Mouse (Mus musculus): ENCODE measurements around the gene Gm28038. TPM values are rescaled to one million over a fixed set of nuclear protein-coding genes. Genes with fewer than 3 reads are reported as not detected.

Gm28038 gene
- polyA plus RNA-seq, 1 experiment from 2014 or later: not detected

DNA sequence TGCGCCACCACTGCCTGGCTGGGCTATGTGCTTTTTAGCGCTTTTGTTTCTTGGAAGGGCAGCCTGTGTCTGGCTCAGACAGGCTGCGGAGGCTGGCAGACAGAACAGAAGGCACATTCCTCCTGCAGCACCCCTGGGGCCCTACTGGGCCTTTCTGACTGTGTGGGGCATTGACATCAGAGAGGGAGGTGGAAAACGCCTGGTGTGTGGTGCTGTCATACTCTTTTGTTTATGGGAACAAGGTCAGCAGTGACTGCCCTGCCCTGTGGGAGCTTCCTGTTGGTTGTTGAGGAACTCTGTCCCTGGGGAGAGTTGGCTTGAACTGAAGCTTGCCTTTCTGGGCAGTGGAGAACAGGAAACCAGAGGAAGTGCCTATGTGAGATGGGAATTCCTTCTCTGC, 38.3 kb upstream of the Gm28038 start:
- WGBS: 45% methylated on average over 4 of the region's 4 CpGs
- no peak overlapping the region for H3K4me2 ChIP-seq (ENCODE audit: low read length)
- peaks cover 14% of the 10 kb centered on the region for H3K4me1 ChIP-seq (ENCODE audit: control insufficient read depth, insufficient read depth, low read length)
- peaks cover 54% of the 10 kb centered on the region for H3K36me3 ChIP-seq (ENCODE audit: control insufficient read depth, insufficient read depth, low read length)
- H3K27me3 ChIP-seq (ENCODE audit: control insufficient read depth, insufficient read depth, low read length): no peaks in the 10 kb centered on the region
- ATAC-seq (ENCODE audit: low FRiP score, low TSS enrichment) (no peak), DNase-seq (peak; percentile 33)
- H3K9me3 ChIP-seq (ENCODE audit: control insufficient read depth, low read length): no peaks in the 10 kb centered on the region
- no peak overlapping the region for H3K9ac ChIP-seq (replicated peaks; ENCODE audit: low read length)
- no peak overlapping the region for H3K4me3 ChIP-seq (replicated peaks; ENCODE audit: low read depth, low read length)
- no peak overlapping the region for H3K27ac ChIP-seq (replicated peaks; ENCODE audit: low read depth, low read length)

DNA sequence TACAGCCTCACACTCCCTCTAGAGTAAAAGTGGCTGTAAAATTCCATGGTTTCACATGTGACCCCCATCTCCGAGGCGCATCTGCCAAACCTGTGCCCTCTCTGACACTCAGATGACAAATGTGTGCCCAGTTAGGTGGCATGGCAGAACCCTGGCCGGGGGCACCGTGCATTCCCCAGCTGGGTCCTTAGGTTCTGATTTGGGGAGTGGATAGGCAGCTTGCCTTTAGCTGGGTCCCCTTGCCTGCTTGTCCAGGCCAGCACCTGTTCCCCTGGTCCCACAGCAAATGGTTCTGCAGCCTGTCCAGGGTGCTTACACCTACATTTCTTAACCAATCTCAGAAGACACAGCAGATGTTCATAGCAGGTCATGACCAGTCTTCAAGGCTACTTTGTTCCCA, 37.5 kb upstream of the Gm28038 start:
- H3K4me1 ChIP-seq (ENCODE audit: control insufficient read depth, insufficient read depth, low read length): peaks cover 14% of the 10 kb centered on the region
- peaks cover 60% of the 10 kb centered on the region for H3K36me3 ChIP-seq (ENCODE audit: control insufficient read depth, insufficient read depth, low read length)
- H3K9me3 ChIP-seq (ENCODE audit: control insufficient read depth, low read length): no peaks in the 10 kb centered on the region
- no peak overlapping the region for H3K4me3 ChIP-seq (replicated peaks; ENCODE audit: low read depth, low read length)
- no peaks in the 10 kb centered on the region for H3K27me3 ChIP-seq (ENCODE audit: control insufficient read depth, insufficient read depth, low read length)
- no peak overlapping the region for H3K4me2 ChIP-seq (ENCODE audit: low read length)
- DNase-seq: no peak
- no peak overlapping the region for H3K27ac ChIP-seq (replicated peaks; ENCODE audit: low read depth, low read length)
- no peak overlapping the region for H3K9ac ChIP-seq (replicated peaks; ENCODE audit: low read length)
- ATAC-seq (ENCODE audit: low FRiP score, low TSS enrichment): no peak
- 96% methylated on average over 4 of the region's 4 CpGs for WGBS

DNA sequence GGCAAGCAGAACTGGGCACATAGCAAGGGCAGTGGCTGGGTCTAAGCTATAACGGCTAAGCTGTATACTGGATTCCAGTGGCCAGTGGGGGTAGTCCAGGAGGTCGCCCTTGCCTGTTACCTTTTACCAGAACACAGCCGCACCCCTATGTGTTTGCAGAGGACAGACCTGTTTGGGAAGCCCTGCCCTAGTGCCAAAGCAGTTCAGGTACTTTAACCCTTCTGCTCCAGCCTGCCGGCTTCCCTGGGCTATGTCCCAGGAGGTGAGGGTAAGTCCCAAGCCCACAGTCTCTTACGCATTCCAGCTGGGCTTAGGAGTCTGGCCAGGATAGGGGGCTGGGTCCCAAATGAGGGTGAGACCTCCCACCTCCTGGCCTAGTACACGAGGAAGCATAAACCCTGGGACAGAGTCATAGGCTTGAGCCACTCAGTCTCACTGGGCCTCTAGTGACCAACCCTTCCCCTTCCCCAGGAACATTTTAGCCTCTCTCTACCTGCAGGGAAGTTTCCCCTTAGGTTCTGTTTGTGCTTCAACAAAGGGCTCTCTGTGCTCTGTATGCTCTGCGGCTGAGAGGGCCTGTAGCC, 36.2 kb upstream of the Gm28038 start:
- no peak overlapping the region for H3K4me2 ChIP-seq (ENCODE audit: low read length)
- no peak for DNase-seq
- no peak overlapping the region for H3K9ac ChIP-seq (replicated peaks; ENCODE audit: low read length)
- H3K4me1 ChIP-seq (ENCODE audit: control insufficient read depth, insufficient read depth, low read length): peaks cover 1% of the 10 kb centered on the region; the same call in 1 of the 2 replicates
- no peaks in the 10 kb centered on the region for H3K9me3 ChIP-seq (ENCODE audit: control insufficient read depth, low read length)
- H3K27ac ChIP-seq (replicated peaks; ENCODE audit: low read depth, low read length): no peak overlapping the region
- no peak for ATAC-seq (ENCODE audit: low FRiP score, low TSS enrichment)
- no peaks in the 10 kb centered on the region for H3K27me3 ChIP-seq (ENCODE audit: control insufficient read depth, insufficient read depth, low read length)
- no peak overlapping the region for H3K4me3 ChIP-seq (replicated peaks; ENCODE audit: low read depth, low read length)
- H3K36me3 ChIP-seq (ENCODE audit: control insufficient read depth, insufficient read depth, low read length): peaks cover 73% of the 10 kb centered on the region
- 83% methylated on average over 7 of the region's 7 CpGs for WGBS

DNA sequence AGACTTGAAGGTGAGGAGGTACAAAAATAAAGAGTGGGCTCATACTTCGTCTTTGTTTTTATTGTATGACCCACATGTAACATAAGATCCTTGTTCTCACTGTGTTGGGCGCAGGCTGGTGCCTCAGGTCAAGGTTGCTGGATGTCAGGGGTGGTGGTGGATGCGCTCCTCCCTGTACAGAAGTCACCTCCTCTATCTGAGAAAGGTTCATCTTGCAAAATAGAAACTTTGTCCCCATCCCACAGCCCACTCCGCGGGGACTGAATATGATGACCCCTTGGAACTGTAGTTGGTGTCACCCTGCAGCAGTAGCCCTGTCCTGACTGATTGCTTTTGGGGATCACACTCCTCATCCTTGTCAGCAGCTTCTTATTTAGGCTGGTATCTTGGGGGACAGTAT, 33.8 kb upstream of the Gm28038 start:
- no peak overlapping the region for H3K27ac ChIP-seq (replicated peaks; ENCODE audit: low read depth, low read length)
- H3K4me3 ChIP-seq (replicated peaks; ENCODE audit: low read depth, low read length): no peak overlapping the region
- H3K9ac ChIP-seq (replicated peaks; ENCODE audit: low read length): no peak overlapping the region
- peaks cover 69% of the 10 kb centered on the region for H3K36me3 ChIP-seq (ENCODE audit: control insufficient read depth, insufficient read depth, low read length)
- ATAC-seq (ENCODE audit: low FRiP score, low TSS enrichment) (no peak), DNase-seq (no peak)
- H3K4me2 ChIP-seq (ENCODE audit: low read length): no peak overlapping the region
- H3K4me1 ChIP-seq (ENCODE audit: control insufficient read depth, insufficient read depth, low read length): no peaks in the 10 kb centered on the region
- 96% methylated on average over 5 of the region's 5 CpGs for WGBS
- no peaks in the 10 kb centered on the region for H3K9me3 ChIP-seq (ENCODE audit: control insufficient read depth, low read length)
- no peaks in the 10 kb centered on the region for H3K27me3 ChIP-seq (ENCODE audit: control insufficient read depth, insufficient read depth, low read length)

DNA sequence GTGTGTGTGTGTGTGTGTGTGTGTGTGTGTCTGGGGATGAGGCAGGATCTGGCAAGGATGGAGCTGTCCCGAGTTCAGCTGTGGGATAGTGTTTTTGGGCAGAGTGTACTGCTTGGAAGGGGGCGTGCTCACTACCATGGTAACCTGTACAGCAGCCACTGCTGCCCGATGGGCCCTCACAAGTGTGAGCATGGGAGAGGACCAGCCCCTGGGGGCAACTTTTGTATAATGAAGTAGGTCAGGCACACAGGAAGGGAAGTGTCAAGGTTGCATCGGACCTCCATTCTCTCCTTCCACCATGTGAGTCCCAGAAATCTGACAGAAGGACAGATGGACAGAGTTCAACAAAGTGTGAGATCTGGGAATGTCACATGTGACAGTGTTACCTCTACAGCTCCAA, 33.2 kb upstream of the Gm28038 start:
- Histone ChIP-seq H3K4me1 (ENCODE audit: control insufficient read depth, insufficient read depth, low read length) (no peaks in the 10 kb centered on the region), H3K9ac (replicated peaks; ENCODE audit: low read length) (no peak overlapping the region), H3K4me2 (ENCODE audit: low read length) (no peak overlapping the region), H3K9me3 (ENCODE audit: control insufficient read depth, low read length) (no peaks in the 10 kb centered on the region), H3K36me3 (ENCODE audit: control insufficient read depth, insufficient read depth, low read length) (peaks cover 67% of the 10 kb centered on the region), H3K27me3 (ENCODE audit: control insufficient read depth, insufficient read depth, low read length) (no peaks in the 10 kb centered on the region), H3K4me3 (replicated peaks; ENCODE audit: low read depth, low read length) (no peak overlapping the region), H3K27ac (replicated peaks; ENCODE audit: low read depth, low read length) (no peak overlapping the region)
- 75% methylated on average over 4 of the region's 4 CpGs for WGBS
- DNase-seq: no peak
- ATAC-seq (ENCODE audit: low FRiP score, low TSS enrichment): no peak

DNA sequence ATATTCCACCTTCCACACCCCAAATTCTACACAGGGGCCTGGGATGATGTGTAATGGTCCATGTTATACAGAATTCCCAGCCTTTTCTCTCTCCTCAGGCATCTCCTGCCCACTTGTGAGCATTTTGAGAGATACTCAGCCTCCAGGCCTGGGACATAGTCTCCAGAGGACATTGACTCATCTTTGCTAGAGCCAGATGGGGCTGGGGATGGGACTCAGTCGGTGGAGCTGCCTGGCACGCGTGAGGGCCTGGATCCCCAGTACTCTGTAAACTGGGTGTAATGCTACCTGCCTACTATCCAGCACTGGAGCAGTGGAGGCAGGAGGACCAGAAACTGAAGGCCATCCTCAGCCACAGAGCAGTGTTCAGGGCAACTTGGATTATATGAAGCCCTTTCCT, 31.7 kb upstream of the Gm28038 start:
- Histone ChIP-seq H3K4me3 (replicated peaks; ENCODE audit: low read depth, low read length) (no peak overlapping the region), H3K4me1 (ENCODE audit: control insufficient read depth, insufficient read depth, low read length) (no peaks in the 10 kb centered on the region), H3K36me3 (ENCODE audit: control insufficient read depth, insufficient read depth, low read length) (peaks cover 61% of the 10 kb centered on the region), H3K4me2 (ENCODE audit: low read length) (no peak overlapping the region), H3K9me3 (ENCODE audit: control insufficient read depth, low read length) (no peaks in the 10 kb centered on the region), H3K27me3 (ENCODE audit: control insufficient read depth, insufficient read depth, low read length) (no peaks in the 10 kb centered on the region), H3K27ac (replicated peaks; ENCODE audit: low read depth, low read length) (no peak overlapping the region), H3K9ac (replicated peaks; ENCODE audit: low read length) (no peak overlapping the region)
- DNase-seq: no peak
- WGBS: 95% methylated on average over 3 of the region's 3 CpGs
- ATAC-seq (ENCODE audit: low FRiP score, low TSS enrichment): no peak

DNA sequence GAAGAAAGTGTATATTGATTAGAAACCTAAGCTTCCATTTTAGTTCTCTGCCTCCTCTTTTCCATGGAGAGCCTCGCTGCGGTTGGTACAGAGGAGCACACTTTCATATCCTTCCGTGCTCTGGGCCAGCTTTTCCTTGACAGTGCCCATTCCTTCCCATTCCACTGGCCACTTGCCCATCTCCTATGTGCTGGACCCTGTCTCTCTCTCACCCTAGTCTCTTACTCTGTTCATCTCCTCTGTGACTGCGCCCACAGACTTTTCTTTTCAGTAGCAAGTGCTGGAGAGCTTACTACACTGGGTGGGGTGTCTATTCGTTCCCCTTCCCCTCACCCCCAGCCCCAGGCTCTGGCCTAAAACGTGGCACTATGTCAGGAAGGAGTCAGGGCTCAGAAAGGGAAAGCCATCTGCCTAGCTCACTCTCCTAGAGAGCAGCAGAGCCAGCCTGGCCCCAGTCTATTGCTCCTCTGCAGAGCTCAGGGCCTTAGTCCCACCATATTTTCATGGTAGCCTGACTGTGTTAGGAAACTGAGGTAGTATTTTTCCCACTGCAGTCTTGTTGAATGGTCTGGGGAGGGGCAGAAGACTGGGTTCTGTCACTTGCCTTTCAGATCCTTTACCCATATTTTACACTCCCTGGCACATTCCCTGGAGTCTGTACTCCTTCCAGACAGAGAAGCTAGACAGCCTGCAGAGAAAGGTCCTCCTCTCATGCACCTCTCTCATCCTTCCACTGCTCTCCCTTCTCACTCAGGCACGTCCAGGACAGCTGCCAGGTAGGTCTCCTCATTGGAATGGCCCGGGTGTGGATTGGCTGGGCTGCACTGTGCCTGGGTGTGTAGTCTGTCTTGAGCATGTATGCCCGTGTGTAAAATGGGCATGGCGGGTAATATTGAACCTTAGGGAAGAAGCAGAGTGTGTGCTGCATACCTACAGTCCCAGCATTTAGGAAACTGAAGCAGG, 30.4 kb upstream of the Gm28038 start:
- Histone ChIP-seq H3K4me1 (ENCODE audit: control insufficient read depth, insufficient read depth, low read length) (no peaks in the 10 kb centered on the region), H3K4me3 (replicated peaks; ENCODE audit: low read depth, low read length) (no peak overlapping the region), H3K9me3 (ENCODE audit: control insufficient read depth, low read length) (no peaks in the 10 kb centered on the region), H3K27me3 (ENCODE audit: control insufficient read depth, insufficient read depth, low read length) (no peaks in the 10 kb centered on the region), H3K9ac (replicated peaks; ENCODE audit: low read length) (no peak overlapping the region), H3K4me2 (ENCODE audit: low read length) (no peak overlapping the region), H3K27ac (replicated peaks; ENCODE audit: low read depth, low read length) (no peak overlapping the region), H3K36me3 (ENCODE audit: control insufficient read depth, insufficient read depth, low read length) (peaks cover 61% of the 10 kb centered on the region)
- DNase-seq: no peak
- 89% methylated on average over 10 of the region's 10 CpGs for WGBS
- ATAC-seq (ENCODE audit: low FRiP score, low TSS enrichment): no peak

DNA sequence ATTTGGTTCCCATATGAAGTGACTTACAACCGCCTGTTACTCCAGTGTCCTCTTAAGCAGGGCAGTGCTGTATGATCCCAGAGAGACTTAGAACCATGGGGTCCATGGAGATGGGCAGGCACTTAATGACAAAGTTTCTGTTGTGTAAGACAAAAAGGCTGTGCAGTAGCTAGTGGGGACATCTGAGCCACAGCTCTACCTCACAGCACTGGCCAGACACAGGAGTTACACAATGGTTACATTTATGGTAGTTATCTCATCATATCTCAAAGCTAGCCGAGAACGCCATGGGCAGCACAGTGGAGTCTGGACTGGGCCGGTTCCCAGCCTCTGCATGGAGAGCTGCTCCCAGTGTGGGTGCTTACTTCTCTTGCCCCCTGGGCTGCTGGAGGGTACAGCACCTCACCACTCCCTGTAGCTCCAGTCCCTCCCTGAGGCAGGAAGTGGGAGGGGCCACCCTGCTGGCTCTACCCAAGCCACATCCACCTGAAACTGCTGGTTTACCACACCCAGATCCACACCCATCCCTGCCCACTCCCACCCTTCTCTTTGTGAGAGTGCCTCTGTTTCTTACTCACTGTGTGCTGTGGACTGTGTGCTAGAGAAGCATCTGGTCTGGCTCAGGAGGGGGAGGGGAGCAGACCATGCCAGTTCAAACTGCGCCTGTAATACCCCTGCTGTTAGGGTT, 29.3 kb upstream of the Gm28038 start:
- DNase-seq (no peak), ATAC-seq (ENCODE audit: low FRiP score, low TSS enrichment) (no peak)
- WGBS: 90% methylated on average over 5 of the region's 5 CpGs
- Histone ChIP-seq H3K4me2 (ENCODE audit: low read length) (no peak overlapping the region), H3K9ac (replicated peaks; ENCODE audit: low read length) (no peak overlapping the region), H3K36me3 (ENCODE audit: control insufficient read depth, insufficient read depth, low read length) (peaks cover 72% of the 10 kb centered on the region), H3K9me3 (ENCODE audit: control insufficient read depth, low read length) (no peaks in the 10 kb centered on the region), H3K27ac (replicated peaks; ENCODE audit: low read depth, low read length) (no peak overlapping the region), H3K4me3 (replicated peaks; ENCODE audit: low read depth, low read length) (no peak overlapping the region), H3K4me1 (ENCODE audit: control insufficient read depth, insufficient read depth, low read length) (no peaks in the 10 kb centered on the region), H3K27me3 (ENCODE audit: control insufficient read depth, insufficient read depth, low read length) (no peaks in the 10 kb centered on the region)

All from midbrain, embryonic 14.5 days (tissue).